Mouse (Mus musculus): ENCODE measurements around the gene Foxp2. TPM values are rescaled to one million over a fixed set of nuclear protein-coding genes. Genes with fewer than 3 reads are reported as not detected.

Gene Foxp2
- polyA plus RNA-seq, 1 experiment from 2014 or later = 9.5 TPM

DNA sequence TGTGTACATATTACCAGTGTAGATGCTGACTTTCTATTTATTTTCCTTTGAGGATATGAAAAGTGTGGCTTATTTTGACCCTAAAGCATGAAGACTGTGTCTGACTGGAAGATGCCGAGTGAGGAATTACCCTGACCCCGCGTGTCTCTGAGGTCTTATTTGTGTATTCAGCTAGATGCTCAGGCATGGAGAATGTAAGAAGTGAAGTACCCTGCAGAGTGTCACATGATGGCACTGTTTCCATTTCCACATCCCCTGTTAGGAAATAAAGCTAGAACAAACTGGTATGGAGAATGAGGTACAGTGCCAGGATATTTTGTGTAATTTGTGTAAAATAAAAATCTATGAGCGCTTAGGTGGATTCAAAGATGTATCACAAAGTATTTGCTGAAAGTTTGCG lies 219.8 kb downstream of the Foxp2 start:
- no peak for ATAC-seq (ENCODE audit: insufficient number of reproducible peaks, insufficient read depth, low FRiP score, low read depth)
- no peaks in the 10 kb centered on the region for H3K4me1 ChIP-seq (ENCODE audit: control insufficient read depth in 2 of 2, insufficient read depth in 2 of 2, low read length in 2 of 2)
- no peaks in the 10 kb centered on the region for H3K36me3 ChIP-seq (ENCODE audit: control insufficient read depth, insufficient read depth, low read length)
- H3K9ac ChIP-seq (ENCODE audit: low read length) = no peak overlapping the region
- H3K4me2 ChIP-seq (ENCODE audit: low read length) = no peak overlapping the region
- no peak overlapping the region for H3K27ac ChIP-seq (replicated peaks in 1 of 2; ENCODE audit: control insufficient read depth in 1 of 2, insufficient read depth in 1 of 2, low read depth in 2 of 2, low read length in 2 of 2)
- H3K4me3 ChIP-seq (ENCODE audit: control insufficient read depth in 1 of 2, insufficient read depth in 1 of 2, low read depth in 1 of 2, low read length in 2 of 2) = no peak overlapping the region
- H3K9me3 ChIP-seq (ENCODE audit: control insufficient read depth, low read length) = no peaks in the 10 kb centered on the region
- 59% methylated on average over 5 of the region's 5 CpGs for WGBS
- no peaks in the 10 kb centered on the region for H3K27me3 ChIP-seq (ENCODE audit: control insufficient read depth, insufficient read depth, low read length)

- no peaks in the 10 kb centered on the region for H3K27me3 ChIP-seq (ENCODE audit: control insufficient read depth, insufficient read depth, low read length)
- no peak overlapping the region for H3K27ac ChIP-seq (replicated peaks in 1 of 2; ENCODE audit: control insufficient read depth in 1 of 2, insufficient read depth in 1 of 2, low read depth in 2 of 2, low read length in 2 of 2)
- no peaks in the 10 kb centered on the region for H3K36me3 ChIP-seq (ENCODE audit: control insufficient read depth, insufficient read depth, low read length)
- H3K4me1 ChIP-seq (ENCODE audit: control insufficient read depth in 2 of 2, insufficient read depth in 2 of 2, low read length in 2 of 2) = no peaks in the 10 kb centered on the region
- no peak for ATAC-seq (ENCODE audit: insufficient number of reproducible peaks, insufficient read depth, low FRiP score, low read depth)
- no peaks in the 10 kb centered on the region for H3K9me3 ChIP-seq (ENCODE audit: control insufficient read depth, low read length)
- no peak overlapping the region for H3K4me3 ChIP-seq (ENCODE audit: control insufficient read depth in 1 of 2, insufficient read depth in 1 of 2, low read depth in 1 of 2, low read length in 2 of 2)
- no peak overlapping the region for H3K9ac ChIP-seq (ENCODE audit: low read length)
- no peak overlapping the region for H3K4me2 ChIP-seq (ENCODE audit: low read length)
Measured at GRCm38 (mm10) chr6:15121339-15121738, 220.2 kb downstream of the Foxp2 start.

- no peak overlapping the region for H3K4me2 ChIP-seq (ENCODE audit: low read length)
- no peaks in the 10 kb centered on the region for H3K36me3 ChIP-seq (ENCODE audit: control insufficient read depth, insufficient read depth, low read length)
- H3K27me3 ChIP-seq (ENCODE audit: control insufficient read depth, insufficient read depth, low read length) = no peaks in the 10 kb centered on the region
- no peak overlapping the region for H3K27ac ChIP-seq (replicated peaks in 1 of 2; ENCODE audit: control insufficient read depth in 1 of 2, insufficient read depth in 1 of 2, low read depth in 2 of 2, low read length in 2 of 2)
- ATAC-seq (ENCODE audit: insufficient number of reproducible peaks, insufficient read depth, low FRiP score, low read depth) = no peak
- H3K4me1 ChIP-seq (ENCODE audit: control insufficient read depth in 2 of 2, insufficient read depth in 2 of 2, low read length in 2 of 2) = no peaks in the 10 kb centered on the region
- no peak overlapping the region for H3K4me3 ChIP-seq (ENCODE audit: control insufficient read depth in 1 of 2, insufficient read depth in 1 of 2, low read depth in 1 of 2, low read length in 2 of 2)
- no peak overlapping the region for H3K9ac ChIP-seq (ENCODE audit: low read length)
- WGBS = 86% methylated on average over 2 of the region's 2 CpGs
- H3K9me3 ChIP-seq (ENCODE audit: control insufficient read depth, low read length) = no peaks in the 10 kb centered on the region
Measured at GRCm38 (mm10) chr6:15130142-15130541, 229.0 kb downstream of the Foxp2 start.

DNA sequence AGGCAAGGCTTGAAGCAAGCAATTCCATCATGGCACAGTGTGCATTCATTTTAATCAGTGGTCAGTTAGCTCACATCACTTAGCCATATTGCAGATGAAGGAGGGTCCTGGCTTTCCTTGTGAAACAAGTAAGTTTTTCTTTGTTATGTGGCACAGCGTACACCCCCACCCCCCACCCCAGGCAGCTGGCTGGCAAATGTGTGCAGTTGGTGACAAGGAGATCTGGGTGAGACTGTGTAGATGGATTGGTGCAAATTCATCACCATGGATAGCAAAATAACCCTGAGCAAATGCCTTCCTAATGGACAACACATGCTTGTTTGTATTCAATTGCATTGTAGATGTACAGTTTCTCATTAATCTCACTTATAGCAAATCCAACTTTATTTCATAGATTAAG lies 240.9 kb downstream of the Foxp2 start:
- Histone ChIP-seq H3K4me2 (ENCODE audit: low read length) (no peak overlapping the region), H3K4me3 (ENCODE audit: control insufficient read depth in 1 of 2, insufficient read depth in 1 of 2, low read depth in 1 of 2, low read length in 2 of 2) (no peak overlapping the region), H3K9me3 (ENCODE audit: control insufficient read depth, low read length) (no peaks in the 10 kb centered on the region), H3K27me3 (ENCODE audit: control insufficient read depth, insufficient read depth, low read length) (no peaks in the 10 kb centered on the region), H3K36me3 (ENCODE audit: control insufficient read depth, insufficient read depth, low read length) (no peaks in the 10 kb centered on the region), H3K4me1 (ENCODE audit: control insufficient read depth in 2 of 2, insufficient read depth in 2 of 2, low read length in 2 of 2) (no peaks in the 10 kb centered on the region), H3K27ac (replicated peaks in 1 of 2; ENCODE audit: control insufficient read depth in 1 of 2, insufficient read depth in 1 of 2, low read depth in 2 of 2, low read length in 2 of 2) (no peak overlapping the region), H3K9ac (ENCODE audit: low read length) (no peak overlapping the region)
- WGBS = 87% methylated on average over 1 of the region's 1 CpGs
- ATAC-seq (ENCODE audit: insufficient number of reproducible peaks, insufficient read depth, low FRiP score, low read depth) = no peak

- 72% methylated on average over 3 of the region's 3 CpGs for WGBS
- H3K9me3 ChIP-seq (ENCODE audit: control insufficient read depth, low read length) = no peaks in the 10 kb centered on the region
Measured at GRCm38 (mm10) chr6:15151619-15152018, 250.5 kb downstream of the Foxp2 start.

DNA sequence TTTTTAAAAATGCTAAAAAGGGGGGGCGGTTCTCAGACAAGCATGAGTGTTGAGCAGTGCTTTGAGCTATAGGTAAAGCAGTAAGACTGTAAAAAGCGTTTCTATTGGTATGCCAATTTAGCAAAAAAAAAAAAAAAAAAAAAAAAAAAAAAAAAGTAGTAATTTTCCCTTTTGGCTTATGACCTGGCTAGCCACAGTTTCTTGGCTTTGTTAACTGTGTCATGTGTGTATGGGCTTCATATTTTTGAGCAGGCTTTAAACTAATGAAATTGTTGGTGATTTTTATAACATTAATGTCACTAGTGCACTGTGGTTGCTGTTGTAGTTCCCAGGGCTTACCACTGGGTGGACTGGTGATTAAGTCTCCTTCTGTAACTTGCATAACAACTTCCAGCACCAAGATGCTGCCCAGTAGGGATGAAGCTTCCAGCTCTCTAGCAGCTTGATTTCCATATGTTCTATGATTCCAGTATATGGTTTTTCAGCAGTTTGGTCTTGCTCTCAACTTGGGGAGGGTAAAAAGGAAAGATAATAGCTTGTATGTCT lies 262.4 kb downstream of the Foxp2 start:
- Histone ChIP-seq H3K4me3 (ENCODE audit: control insufficient read depth in 1 of 2, insufficient read depth in 1 of 2, low read depth in 1 of 2, low read length in 2 of 2) (no peak overlapping the region), H3K4me1 (ENCODE audit: control insufficient read depth in 2 of 2, insufficient read depth in 2 of 2, low read length in 2 of 2) (no peaks in the 10 kb centered on the region), H3K36me3 (ENCODE audit: control insufficient read depth, insufficient read depth, low read length) (no peaks in the 10 kb centered on the region), H3K27ac (replicated peaks in 1 of 2; ENCODE audit: control insufficient read depth in 1 of 2, insufficient read depth in 1 of 2, low read depth in 2 of 2, low read length in 2 of 2) (no peak overlapping the region), H3K27me3 (ENCODE audit: control insufficient read depth, insufficient read depth, low read length) (no peaks in the 10 kb centered on the region), H3K9me3 (ENCODE audit: control insufficient read depth, low read length) (no peaks in the 10 kb centered on the region), H3K4me2 (ENCODE audit: low read length) (no peak overlapping the region), H3K9ac (ENCODE audit: low read length) (no peak overlapping the region)
- ATAC-seq (ENCODE audit: insufficient number of reproducible peaks, insufficient read depth, low FRiP score, low read depth) = no peak
- WGBS = 73% methylated on average over 2 of the region's 2 CpGs

More at GRCm38 (mm10) chr6:15151619-15152018, 250.5 kb downstream of the Foxp2 start:
- Histone ChIP-seq H3K36me3 (ENCODE audit: control insufficient read depth, insufficient read depth, low read length) (no peaks in the 10 kb centered on the region), H3K4me3 (ENCODE audit: control insufficient read depth in 1 of 2, insufficient read depth in 1 of 2, low read depth in 1 of 2, low read length in 2 of 2) (no peak overlapping the region), H3K4me1 (ENCODE audit: control insufficient read depth in 2 of 2, insufficient read depth in 2 of 2, low read length in 2 of 2) (no peaks in the 10 kb centered on the region), H3K4me2 (ENCODE audit: low read length) (no peak overlapping the region), H3K27ac (replicated peaks in 1 of 2; ENCODE audit: control insufficient read depth in 1 of 2, insufficient read depth in 1 of 2, low read depth in 2 of 2, low read length in 2 of 2) (no peak overlapping the region), H3K27me3 (ENCODE audit: control insufficient read depth, insufficient read depth, low read length) (no peaks in the 10 kb centered on the region), H3K9ac (ENCODE audit: low read length) (no peak overlapping the region)
- no peak for ATAC-seq (ENCODE audit: insufficient number of reproducible peaks, insufficient read depth, low FRiP score, low read depth)

- Histone ChIP-seq H3K27me3 (ENCODE audit: control insufficient read depth, insufficient read depth, low read length) (no peaks in the 10 kb centered on the region), H3K4me2 (ENCODE audit: low read length) (no peak overlapping the region), H3K9ac (ENCODE audit: low read length) (no peak overlapping the region), H3K4me3 (ENCODE audit: control insufficient read depth in 1 of 2, insufficient read depth in 1 of 2, low read depth in 1 of 2, low read length in 2 of 2) (no peak overlapping the region), H3K9me3 (ENCODE audit: control insufficient read depth, low read length) (no peaks in the 10 kb centered on the region), H3K27ac (replicated peaks in 1 of 2; ENCODE audit: control insufficient read depth in 1 of 2, insufficient read depth in 1 of 2, low read depth in 2 of 2, low read length in 2 of 2) (no peak overlapping the region), H3K36me3 (ENCODE audit: control insufficient read depth, insufficient read depth, low read length) (no peaks in the 10 kb centered on the region), H3K4me1 (ENCODE audit: control insufficient read depth in 2 of 2, insufficient read depth in 2 of 2, low read length in 2 of 2) (peaks cover 0 to 5% of the 10 kb centered on the region in 2 experiments; a peak in 1 of 4 replicates)
- ATAC-seq (ENCODE audit: insufficient number of reproducible peaks, insufficient read depth, low FRiP score, low read depth) = no peak
Measured at GRCm38 (mm10) chr6:15176754-15177153, 275.6 kb downstream of the Foxp2 start.

DNA sequence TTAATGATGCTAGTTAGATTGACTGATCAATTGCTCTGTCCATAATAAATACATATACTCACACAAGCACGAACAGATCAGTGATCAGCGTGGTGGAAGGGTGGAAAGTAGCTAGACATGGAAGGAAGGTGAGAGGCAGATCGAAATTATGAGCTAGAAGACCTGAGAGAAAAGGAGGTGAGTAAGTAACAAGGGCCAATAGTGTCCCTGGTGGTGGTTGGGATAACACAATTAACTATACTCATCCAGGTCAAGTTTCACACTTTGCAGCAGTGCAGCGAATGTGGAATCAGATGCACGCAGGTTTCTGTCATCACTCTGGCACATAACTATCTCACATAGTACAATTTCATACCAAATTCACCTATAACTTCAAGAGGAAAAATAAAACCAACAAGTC lies 291.7 kb downstream of the Foxp2 start:
- Histone ChIP-seq H3K27ac (replicated peaks in 1 of 2; ENCODE audit: control insufficient read depth in 1 of 2, insufficient read depth in 1 of 2, low read depth in 2 of 2, low read length in 2 of 2) (no peak overlapping the region), H3K4me3 (ENCODE audit: control insufficient read depth in 1 of 2, insufficient read depth in 1 of 2, low read depth in 1 of 2, low read length in 2 of 2) (no peak overlapping the region), H3K4me1 (ENCODE audit: control insufficient read depth in 2 of 2, insufficient read depth in 2 of 2, low read length in 2 of 2) (no peaks in the 10 kb centered on the region), H3K9ac (ENCODE audit: low read length) (no peak overlapping the region), H3K36me3 (ENCODE audit: control insufficient read depth, insufficient read depth, low read length) (no peaks in the 10 kb centered on the region), H3K4me2 (ENCODE audit: low read length) (no peak overlapping the region), H3K9me3 (ENCODE audit: control insufficient read depth, low read length) (no peaks in the 10 kb centered on the region), H3K27me3 (ENCODE audit: control insufficient read depth, insufficient read depth, low read length) (no peaks in the 10 kb centered on the region)
- WGBS = 73% methylated on average over 5 of the region's 5 CpGs
- no peak for ATAC-seq (ENCODE audit: insufficient number of reproducible peaks, insufficient read depth, low FRiP score, low read depth)
